Mouse (Mus musculus): ENCODE data around the gene Kif3b.

DNA sequence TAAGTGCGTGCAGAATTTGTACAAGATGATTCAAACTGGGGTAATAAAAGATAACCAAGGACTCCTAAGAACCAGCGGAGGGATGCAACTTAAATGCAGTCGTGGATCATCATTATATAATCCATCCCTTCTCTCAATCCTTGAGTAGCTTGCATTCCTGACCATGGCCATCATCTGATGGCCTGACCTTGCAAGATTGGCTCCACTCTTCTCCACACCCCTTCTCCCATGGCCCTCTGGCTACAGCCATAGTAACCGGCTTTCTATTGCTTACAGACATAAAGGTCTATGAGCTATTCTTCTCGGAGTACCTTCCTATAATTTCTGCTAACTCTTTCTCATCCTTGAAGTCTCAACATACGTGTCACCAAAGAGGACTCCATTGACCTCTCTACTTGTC is 49.1 kb upstream of the Kif3b start:
- TF ChIP-seq CTCF (IDR thresholded peaks at IDR 0.05; ENCODE audit: low read depth) (no peak), EP300 (IDR thresholded peaks at IDR 0.05; ENCODE audit: low read depth) (no peak)
